Mouse (Mus musculus): Measurements from ENCODE around the gene Necap2.
A peak's percentile ranks its signal among the peaks of the same experiment; 100 is the strongest.

Necap2 gene

DNA sequence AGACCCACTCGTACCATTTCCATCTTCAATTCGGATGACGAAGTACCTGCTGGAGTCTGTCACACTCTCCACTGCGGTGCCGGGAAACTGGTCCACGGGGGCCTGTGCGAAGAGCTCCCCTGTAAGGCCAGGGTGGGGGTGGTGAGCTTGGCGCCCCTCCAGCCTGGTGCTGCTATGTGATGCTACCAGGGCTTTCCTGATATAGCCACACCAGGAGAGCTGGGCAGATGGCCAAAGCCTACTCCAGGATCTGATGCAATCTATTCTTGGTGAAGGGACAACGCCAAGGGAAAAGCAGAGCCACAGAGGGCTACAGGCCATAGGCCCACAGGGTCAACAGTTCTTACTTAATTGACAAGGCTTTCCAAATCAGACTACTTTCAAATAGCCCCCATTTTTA is 4.5 kb downstream of the Necap2 start:
- no peak for DNase-seq (ENCODE audit: low read depth)

DNA sequence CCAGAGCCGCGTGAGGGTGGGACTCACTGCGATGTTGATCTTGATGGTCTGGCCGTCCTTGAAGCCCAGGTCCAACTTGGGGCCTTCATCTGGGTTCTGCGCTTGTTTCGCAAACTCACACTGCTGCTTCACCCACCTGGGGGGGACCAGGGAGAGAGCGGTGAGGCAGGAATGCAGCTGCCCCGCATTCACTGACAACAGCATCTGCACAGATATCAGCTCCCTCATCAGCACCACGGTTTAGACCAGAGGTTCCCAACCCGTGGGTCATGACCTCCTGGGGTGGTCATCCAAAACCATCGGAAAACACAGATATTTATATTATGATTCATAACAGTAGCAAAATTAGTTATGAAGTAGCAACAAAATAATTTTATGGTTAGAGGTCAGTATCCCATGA is 5.7 kb downstream of the Necap2 start:
- DNase-seq (ENCODE audit: low read depth): no peak

DNA sequence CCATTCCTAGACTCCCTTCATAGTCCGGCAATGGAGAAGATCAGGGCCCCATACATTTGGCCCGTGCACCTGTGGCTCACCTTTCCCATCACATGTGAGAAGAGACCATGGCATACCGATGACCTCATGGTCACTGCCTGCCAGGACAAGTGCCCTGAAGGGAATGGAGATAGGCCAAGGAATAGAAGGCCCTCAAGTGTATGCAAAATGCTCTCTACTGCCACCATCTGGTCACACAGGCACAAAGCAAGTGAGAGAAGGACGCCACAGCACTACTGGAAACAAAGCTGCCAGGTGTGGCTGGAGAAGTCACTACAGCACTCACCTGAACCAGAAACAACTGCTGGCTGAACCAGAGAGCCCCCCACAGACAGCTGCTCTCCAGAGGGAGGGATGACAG is 8.4 kb downstream of the Necap2 start:
- peak; percentile 82 for DNase-seq (ENCODE audit: low read depth)

DNA sequence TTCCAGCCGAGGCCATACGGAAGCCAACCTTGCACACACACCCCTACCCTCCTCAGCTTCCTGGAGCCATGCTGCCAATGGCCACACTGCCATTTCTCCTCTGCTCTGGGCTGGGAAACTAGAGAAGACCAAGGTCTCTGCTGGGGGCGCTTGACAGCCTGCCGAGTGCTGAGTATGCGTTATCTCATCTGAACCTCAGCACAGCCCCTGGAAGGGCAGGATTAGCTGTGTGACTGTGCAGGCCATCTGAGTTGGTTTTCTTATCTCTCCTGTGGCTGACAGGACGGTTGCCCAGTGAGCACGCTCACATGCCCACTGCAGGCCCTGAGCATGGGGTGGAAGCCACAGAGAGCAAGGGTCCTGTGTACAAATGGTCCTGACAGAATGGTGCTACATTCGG is 9.5 kb downstream of the Necap2 start:
- DNase-seq (ENCODE audit: low read depth): no peak

DNA sequence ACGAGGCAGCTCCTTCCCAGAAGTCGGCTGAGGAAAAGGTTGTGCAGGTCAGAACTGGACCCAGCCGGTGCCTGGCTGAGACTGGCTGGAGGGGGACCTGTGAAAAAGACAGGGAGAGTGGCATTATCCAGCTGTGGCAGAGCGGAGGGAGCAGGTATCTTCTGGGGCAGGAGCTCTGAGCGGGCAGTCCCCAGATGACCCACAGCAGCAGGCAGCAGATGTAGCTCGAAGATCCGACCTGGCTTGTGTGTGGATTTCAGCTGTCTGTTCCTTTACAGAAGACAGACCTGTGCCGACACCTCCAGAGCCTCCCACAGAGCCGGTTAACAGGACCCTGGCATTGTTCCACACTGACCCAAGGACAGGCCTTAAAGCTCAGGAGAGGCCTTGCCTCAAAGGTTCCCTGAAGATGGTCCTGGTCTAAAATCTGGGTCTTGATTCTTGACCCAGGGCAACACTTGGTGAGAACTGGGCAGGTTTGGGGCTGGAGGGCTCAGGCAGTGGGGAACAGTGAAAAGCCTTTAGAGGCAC is 10.6 kb downstream of the Necap2 start:
- no peak for DNase-seq (ENCODE audit: low read depth)

DNA sequence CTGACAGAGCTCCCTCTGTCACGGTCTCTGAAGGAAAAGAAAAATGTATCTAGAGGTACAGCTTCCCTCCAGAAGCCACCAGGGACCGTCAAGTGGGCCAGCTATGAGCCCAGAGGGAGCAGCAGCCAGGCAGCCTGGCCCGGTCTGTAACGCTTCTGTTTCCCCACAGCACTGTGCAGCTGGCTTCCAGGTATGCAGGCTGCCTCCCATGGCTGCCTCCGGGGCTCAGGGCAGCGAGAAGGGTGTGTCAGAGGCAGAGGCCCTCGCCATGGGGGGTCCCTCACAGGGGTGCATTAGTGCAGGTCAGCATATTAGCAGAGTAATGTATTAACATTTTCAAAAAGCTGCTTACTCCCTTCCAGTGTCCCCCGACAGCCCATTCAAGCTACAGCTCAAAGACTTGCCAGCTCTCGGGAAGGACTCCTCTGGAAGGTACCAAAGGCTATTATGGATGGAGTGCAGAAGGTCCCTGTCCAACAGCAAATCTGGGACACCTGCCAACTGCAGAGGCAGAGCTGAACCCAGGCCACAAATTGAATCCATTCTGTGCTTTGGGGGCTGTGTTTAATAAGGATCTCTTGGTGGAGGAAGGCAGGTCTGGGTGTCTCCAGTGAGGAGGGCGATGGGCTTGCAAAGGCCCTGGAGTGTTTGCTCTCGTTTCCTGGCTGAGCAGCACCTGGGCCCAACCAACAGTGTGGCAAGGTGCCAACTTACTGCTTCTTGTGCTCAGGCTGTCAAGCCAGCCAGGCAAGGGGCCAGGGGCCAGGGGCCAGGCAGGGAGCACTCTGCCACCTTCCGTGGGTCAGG is 11.2 kb downstream of the Necap2 start:
- no peak for DNase-seq (ENCODE audit: low read depth)

DNA sequence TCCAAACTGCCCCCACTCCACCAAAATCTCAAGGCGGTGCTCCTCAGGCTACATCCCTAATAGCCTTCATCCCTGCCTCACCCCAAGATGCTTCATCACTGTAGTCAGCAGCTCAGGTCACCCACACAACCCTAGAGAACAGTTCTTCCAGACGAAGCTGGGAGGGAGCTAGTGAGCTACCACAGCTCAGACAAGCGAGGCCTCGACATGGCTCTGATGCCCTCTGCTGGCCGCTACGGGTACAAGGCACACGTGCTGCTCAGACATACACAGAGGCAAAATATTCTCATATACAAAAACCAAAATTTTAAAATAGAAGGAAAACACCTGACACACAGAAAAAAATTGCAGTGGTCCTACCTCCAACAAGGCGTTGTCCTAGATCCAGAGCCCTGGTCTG is 13.0 kb downstream of the Necap2 start:
- DNase-seq (ENCODE audit: low read depth): peak; percentile 93

DNA sequence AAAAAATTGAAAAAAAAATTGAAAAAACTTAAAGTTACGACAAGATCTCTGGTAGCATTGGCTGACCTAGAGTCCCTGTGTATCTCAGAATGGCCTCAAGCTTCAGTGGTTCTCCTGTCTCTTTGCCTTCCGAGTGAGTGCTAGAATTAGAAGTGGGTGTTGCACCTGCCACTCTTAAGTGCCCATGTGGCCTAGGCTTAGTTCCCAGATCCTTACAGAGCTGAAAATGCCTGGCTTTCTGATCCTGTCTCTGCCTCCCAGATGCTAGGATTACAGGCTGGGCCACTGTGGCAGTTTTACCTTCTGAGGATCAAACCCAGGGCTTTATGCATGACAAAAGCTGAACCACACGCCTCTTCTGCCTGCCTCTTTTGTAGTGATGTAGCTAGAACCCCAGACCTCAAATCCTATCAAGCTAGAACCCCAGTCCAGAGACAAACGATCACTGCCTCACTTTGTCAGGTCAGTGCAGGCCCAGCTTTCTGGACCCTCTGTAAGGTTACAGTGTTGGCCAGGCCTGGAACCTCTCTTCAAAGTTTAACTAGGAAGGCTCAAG is 14.0 kb downstream of the Necap2 start:
- DNase-seq (ENCODE audit: low read depth): no peak

DNA sequence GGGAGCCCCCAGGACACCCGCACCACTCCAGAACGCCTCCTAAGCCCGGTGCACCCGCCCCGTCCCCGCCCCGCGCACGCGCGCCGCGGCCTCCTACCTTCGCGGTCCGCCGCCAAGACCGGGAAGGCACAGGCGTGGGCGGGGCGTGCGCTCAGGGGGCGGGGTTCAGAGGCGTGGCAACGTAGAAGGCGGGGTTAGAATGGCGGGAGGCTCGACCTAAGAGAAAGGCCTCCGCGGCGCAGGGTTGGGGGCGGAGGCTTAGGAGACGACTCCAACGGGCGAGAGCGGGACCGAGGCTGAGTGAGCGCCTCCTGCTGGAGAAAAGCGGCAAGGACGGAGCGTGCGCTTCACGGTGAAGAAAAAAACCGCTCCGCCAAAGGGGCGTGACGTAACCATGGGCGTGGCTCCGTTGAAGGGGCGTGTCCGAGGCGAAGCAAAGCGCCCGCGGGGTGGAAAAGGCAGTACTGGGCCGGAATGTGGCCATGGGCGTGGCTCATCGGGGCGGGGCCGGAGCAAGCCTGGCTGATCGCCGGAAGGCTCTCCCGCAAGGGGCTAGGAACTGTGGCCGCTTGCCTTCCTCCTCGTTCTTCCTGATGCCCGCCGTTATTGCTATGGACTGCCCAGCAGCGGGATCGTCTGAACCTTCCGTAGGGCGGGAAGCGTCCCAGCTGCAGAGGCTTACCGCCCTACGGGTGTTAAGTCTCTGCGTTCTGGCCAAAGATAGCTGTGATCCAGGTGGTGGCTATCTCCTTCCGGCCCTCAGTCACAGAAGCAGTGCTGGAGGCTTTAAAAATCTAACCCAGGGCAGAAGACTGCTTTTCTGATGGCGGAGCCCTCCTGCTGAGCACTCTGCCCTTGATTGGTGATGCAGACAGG is 17.5 kb downstream of the Necap2 start, which contains the start of gene Crocc:
Gene Crocc (minus strand): TSS at position 125 of the 876 bp plus-strand sequence.
- peak; percentile 100 for DNase-seq (ENCODE audit: low read depth)

DNA sequence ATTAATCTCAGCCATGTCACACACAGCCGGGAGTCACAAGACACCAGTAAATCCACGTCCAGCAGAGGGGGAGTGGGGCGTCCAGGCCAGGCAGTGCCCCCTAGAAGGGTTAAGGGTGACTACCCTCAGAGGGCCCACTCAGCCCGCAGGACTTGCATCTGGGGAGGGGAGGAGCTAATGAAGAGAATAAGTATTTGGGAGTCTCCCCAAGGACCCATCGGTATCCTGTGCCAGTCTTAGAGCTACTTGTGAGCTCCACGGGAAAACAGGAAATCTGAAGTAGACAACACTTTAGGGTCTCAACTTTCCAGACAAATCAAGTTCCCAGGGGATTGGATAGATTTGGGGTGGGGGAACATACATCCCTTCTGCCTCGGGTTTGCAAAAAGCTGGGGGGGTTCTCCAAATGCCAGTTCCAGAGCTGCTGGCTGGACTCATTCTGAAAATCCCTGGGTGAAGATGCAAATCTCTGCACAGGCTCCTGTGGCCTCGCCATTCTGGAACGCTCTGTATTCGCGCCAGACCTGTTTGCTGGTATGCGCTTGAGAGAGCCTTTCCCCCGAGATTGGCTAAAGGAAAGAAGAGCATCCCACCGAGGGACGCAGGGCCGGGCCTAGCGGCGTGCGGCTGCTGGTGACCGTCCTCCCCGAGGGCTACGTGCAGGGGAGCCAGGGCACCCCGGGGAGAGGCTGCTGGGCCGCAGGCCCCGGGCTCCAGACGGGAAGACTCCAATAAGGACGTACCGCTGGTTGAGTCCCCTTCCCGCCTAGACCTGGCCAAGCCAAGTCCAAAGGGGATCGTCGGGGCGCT is 18.3 kb downstream of the Necap2 start:
- no peak for DNase-seq (ENCODE audit: low read depth)

DNA sequence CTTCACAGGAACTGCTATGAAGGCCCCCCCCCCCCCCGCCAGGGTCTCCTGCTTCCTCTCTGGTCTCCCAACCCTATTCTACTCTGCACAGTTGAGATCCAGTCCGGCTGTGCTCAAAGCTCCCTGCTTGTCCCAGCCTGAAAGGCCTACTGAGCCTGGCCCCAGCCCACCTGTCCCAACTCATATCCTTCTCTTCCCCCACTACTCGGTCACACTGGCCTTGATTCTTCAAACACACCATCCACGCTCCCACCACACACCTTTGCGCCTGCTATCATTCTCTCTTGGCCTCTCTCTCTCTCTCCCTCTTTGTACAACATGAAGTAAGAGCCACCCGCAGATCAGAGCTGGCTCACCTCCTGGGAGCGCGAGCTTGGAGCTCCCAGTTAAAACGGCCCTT is 19.3 kb downstream of the Necap2 start:
- no peak for DNase-seq (ENCODE audit: low read depth)

DNA sequence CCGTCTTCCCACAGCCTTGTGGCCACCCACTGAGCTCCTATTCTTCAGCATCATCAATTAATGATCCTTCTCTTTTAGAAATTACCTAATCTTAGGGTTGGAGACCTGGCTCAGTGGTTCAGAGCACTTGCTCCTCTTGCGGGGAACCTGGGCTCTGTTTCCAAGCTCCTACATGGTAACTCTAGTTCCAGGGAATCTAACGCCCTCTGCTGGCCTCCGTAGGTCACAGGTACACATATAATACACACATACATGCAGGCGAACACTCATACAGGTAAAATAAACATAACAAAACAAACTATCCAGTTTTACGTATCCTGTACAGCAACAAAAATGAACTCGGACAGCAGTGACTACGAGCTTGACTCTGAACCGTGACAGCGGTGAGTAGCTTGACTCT is 21.2 kb downstream of the Necap2 start:
- no peak for DNase-seq (ENCODE audit: low read depth)

DNA sequence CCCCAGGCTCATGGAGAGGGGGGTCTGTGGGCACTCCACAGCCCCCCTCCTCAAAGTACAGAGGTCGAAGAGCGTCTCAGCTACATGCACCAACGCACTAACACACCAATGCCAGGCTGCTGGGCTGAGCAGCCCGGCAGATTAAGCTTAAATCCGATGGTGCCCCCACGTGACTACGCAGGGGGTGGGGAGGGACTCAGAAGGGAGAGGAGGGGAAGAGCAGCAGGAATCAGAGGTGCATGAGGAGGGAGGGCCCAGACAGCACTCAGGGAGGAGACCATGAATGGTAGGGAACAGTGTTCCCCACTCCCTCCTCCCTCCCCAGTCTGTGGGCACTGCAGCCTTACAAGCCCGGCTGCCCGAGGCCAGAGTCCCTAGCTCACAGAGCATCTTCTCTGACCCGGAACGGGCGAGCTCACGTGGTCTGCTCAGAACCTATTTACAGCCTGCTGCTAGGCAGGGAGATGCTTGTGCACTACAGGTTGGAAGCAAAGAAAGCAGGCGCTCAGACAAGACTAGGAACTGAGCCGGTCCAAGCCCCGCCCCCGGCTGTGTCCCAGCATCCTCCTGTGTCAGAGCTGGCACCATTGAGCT is 24.5 kb downstream of the Necap2 start:
- DNase-seq (ENCODE audit: low read depth): no peak

DNA sequence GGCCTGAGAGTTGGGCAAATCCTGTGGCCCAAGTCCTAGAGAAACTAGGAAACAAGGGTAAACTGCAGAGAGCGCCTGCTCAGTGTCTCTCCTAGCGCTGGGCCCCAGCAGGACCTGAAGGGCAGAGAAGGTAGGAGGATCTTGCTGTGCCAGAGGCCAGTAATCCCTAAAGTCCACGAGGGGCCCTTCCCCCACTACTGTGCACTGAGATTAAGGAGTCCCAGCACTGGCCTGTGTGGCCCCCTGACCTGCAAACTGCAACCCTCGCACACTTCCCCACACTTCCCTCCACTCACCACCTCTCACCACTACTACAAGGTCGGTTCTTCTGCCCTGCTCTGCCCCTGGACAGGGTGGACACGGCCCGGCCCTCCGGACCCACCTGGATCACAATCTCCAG is 25.0 kb downstream of the Necap2 start:
- no peak for DNase-seq (ENCODE audit: low read depth)

DNA sequence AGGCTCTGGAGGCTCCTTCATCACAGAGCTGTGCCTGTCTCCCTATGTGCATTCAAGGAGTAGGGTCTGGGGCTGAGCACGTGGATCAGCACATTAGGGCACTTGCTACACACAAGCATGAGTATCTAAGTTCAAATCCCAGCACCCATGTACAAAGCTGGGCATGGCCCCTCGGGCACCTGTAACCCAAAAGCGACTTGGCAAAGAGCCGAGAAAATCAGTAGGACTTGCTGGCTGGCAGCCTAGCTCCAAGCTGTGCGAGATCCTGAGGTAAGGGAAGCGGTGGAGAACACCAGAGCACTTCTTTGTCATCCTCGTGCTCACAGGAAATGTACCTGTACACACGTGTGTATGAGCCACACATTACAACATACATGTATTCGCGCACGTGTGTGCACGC is 25.7 kb downstream of the Necap2 start:
- DNase-seq (ENCODE audit: low read depth): no peak

DNA sequence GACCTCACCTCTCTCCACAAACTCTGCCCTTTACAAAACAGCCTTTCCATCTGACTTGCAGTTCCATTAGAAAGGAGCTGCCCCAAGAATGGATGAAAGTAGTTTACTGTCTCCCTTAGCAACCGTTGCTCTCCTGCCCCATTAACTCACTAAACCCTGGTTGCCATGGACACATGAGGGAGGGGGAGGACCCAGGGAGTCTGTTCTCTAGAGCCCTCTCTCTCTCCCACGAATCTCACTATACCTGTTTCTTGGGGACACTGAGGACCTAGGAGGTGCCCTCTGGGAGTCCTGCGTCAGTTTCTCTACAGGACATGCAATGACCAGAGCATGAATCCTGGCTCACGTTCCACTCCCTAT is 28.7 kb downstream of the Necap2 start:
- no peak for DNase-seq (ENCODE audit: low read depth)

DNA sequence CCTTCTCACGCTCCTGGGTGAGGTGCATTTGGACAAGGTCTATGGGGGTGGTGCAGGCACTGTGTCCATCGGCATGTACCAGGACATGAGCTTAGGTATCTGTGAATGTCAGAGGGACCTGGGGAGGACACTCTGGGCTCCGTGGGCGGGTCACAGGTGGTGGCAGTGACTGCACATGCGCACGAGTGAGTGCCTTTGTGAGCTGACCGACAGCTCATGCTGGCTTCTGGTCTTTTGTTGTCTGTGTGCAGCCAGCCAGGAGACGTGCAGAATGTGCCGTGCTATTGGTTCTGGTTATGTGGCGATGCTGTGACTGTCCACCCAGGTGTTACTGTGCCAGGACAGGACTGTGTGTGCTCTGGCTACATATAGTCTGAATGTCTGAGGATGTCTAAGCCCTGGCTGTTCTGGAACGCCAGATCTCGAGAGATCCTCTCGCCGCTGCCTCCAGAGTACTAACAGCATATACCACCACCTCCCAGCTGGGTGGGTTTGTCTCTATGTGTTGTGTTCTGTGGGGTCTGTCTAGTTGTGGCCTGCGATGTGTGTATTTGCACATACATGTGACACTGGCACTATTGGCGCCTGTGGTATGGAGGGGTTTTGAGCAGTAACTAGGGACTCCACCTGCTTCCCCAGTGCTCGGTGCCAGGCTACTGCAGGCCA is 29.2 kb downstream of the Necap2 start:
- no peak for DNase-seq (ENCODE audit: low read depth)

DNA sequence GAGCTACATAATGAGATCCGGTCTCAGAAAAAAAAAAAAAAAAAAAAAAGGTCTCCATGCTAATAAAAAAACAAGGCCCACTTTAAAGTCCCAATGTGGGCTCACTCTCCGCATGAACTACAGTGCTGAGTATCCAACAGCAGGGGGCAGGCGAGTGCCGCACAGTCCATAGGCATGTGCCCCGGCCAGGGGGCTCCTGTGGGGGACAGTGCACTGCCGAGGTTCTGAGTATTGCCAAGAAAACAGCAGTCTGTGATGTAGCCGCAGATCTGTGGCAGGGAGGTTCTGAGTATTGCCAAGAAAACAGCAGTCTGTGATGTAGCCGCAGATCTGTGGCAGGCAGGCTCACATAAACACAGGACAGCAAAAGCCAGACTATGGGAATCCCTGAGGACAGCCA is 33.3 kb downstream of the Necap2 start:
- peak; percentile 67 for DNase-seq (ENCODE audit: low read depth)

DNA sequence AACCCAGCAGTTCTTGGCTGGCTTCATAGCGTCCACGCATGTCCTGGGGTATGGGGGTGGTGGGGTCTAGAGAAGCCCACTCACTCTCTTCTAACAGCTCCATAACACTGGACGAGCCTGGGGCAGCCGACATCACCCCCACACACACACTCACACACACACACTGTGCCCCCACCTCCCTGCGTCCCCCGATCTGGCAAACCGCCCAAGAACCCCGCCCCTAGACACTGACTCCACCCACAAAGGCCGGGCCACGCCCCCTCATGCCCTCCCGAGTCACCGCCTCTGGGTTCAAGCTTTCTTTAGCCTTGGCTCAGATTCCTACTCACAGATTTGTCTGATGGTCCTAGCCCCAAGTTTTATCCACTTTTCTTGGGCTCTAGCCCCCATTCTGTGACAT is 37.0 kb downstream of the Necap2 start:
- no peak for DNase-seq (ENCODE audit: low read depth)

DNA sequence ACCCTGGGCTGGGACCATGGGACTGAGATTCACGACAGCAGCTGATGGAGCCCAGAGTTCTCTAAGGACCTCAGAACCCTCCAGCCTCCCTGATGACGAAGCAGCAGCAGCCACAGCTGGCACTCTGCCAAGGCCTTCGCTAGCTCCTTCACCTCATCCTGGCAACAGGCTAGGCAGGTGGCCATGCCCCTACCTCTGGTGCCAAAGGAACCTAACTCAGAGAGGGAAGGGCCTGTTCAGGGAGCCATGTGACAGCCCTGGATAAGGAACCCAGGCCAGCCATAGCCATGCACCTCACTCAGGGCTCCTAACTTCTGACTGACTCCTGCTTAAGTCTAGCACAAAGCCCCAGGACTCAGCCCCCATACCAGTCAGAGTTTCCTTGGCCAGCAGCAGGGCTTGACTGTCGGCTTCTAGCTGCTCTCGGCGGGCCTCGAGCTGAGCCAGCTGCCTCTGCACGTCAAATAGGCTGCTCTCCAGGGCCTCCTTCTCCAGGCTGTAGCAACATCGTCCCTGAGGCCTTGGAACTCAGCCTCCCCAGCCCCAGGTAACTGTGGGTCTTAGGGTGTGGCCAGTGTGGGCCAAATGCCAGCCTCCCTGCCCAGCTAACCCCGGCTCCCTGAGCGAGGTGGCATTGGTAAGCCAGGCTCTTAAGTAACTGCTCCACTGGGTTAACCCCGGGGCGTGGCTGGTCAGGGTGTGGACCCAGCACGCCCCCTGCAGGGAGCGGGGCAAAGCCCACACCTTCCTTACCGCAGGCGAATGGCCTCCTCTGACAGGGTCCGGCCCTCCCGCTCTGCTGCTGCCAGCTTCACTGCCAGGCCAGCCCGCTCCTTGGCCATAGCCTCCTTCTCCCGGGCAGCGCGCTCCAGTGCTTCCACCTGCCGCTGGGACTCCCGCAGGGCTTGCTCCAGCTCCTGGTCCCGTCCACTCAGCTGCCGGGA is 44.3 kb downstream of the Necap2 start:
- no peak for DNase-seq (ENCODE audit: low read depth)

All from induced T-regulatory cell, adult 2 months (primary cell).